Mouse (Mus musculus) ovary, postnatal 10 days (tissue): ENCODE data around the gene Padi2.

Source experiments
- DNase-seq: peaks from one replicate; pipeline ENCODE4 v3.0.0; 2022; ENCODE audit warnings: low spot score

Padi2 gene

GRCm38 (mm10) chr4:140988706-140989290 lies 82.7 kb downstream of the Padi2 start:
- DNase-seq = no peak

GRCm38 (mm10) chr4:140989447-140989846 lies 83.3 kb downstream of the Padi2 start:
- DNase-seq = no peak

- no peak for DNase-seq
Measured at GRCm38 (mm10) chr4:140992215-140992614, 86.1 kb downstream of the Padi2 start.

GRCm38 (mm10) chr4:140993846-140994245 lies 87.7 kb downstream of the Padi2 start:
- DNase-seq = no peak

- no peak for DNase-seq
Measured at GRCm38 (mm10) chr4:140995811-140996210, 89.7 kb downstream of the Padi2 start.

- no peak for DNase-seq
Measured at GRCm38 (mm10) chr4:140996812-140997211, 90.7 kb downstream of the Padi2 start.
